Mouse (Mus musculus) megakaryocyte, embryonic 14.5 days (primary cell): ENCODE results near the gene Bpifa1. TPM values are rescaled to one million over a fixed set of nuclear protein-coding genes. Genes with fewer than 3 reads are reported as not detected.
"Not testable (repeated sequence)": the region's sequence is repeated elsewhere in the genome, so short reads cannot be mapped to it uniquely, and the experiment has no call there.

Source experiments
- H3K27me3 ChIP-seq: replicated peaks from 2 replicates; pipeline ENCODE3; 2012; ENCODE audit warnings: inconsistent platforms
- H3K36me3 ChIP-seq: replicated peaks from 2 replicates; pipeline ENCODE3; 2012; ENCODE audit warnings: low read length, inconsistent platforms, mixed read lengths
- H3K4me1 ChIP-seq: 2 replicates; pipeline ENCODE4 v1.6.1; 2012; ENCODE audit warnings: inconsistent platforms
- H3K4me3 ChIP-seq: replicated peaks from 2 replicates; pipeline ENCODE3; 2012; ENCODE audit warnings: moderate library complexity, mild to moderate bottlenecking, inconsistent platforms
- H3K9me3 ChIP-seq: 2 replicates; pipeline ENCODE4 v1.6.1; 2012; ENCODE audit warnings: inconsistent platforms
- FLI1 ChIP-seq: IDR thresholded peaks from 2 replicates; pipeline ENCODE4 v1.6.1; 2012; ENCODE audit warnings: low read length, inconsistent platforms, mixed read lengths
- GATA1 ChIP-seq: IDR thresholded peaks from 3 replicates; pipeline ENCODE4 v1.6.1; 2012; ENCODE audit warnings: mixed read lengths, low read length, inconsistent platforms, borderline replicate concordance
- polyA plus RNA-seq: library from polyadenylated mRNA; stranded (reverse); fragments of >175 nt; gene quantifications from 2 replicates; pipeline ENCODE4 v1.2.3, GENCODE M21; 2012; ENCODE audit warnings: low replicate concordance; ENCODE audit not compliant: insufficient read depth

Gene Bpifa1
- polyA plus RNA-seq, 1 experiment = not detected

- TF ChIP-seq GATA1 (no peak), FLI1 (no peak)
Measured at GRCm38 (mm10) chr2:154173313-154173712, 30.6 kb downstream of the Bpifa1 start.

GRCm38 (mm10) chr2:154181900-154182299, 39.2 kb downstream of the Bpifa1 start:
- not testable (repeated sequence) for H3K9me3 ChIP-seq

More at GRCm38 (mm10) chr2:154173313-154173712, 30.6 kb downstream of the Bpifa1 start:
- Histone ChIP-seq H3K27me3 (peaks cover 7% of the 10 kb centered on the region), H3K36me3 (no peaks in the 10 kb centered on the region), H3K4me1 (no peaks in the 10 kb centered on the region), H3K9me3 (no peaks in the 10 kb centered on the region), H3K4me3 (no peak overlapping the region)

GRCm38 (mm10) chr2:154183061-154183460, 40.4 kb downstream of the Bpifa1 start:
- not testable (repeated sequence) for H3K36me3 ChIP-seq, H3K9me3 ChIP-seq, H3K27me3 ChIP-seq, H3K4me1 ChIP-seq, H3K4me3 ChIP-seq

More at GRCm38 (mm10) chr2:154181900-154182299, 39.2 kb downstream of the Bpifa1 start:
- not testable (repeated sequence) for H3K36me3 ChIP-seq, H3K4me1 ChIP-seq, H3K27me3 ChIP-seq, H3K4me3 ChIP-seq

- no peaks in the 10 kb centered on the region for H3K9me3 ChIP-seq
- H3K27me3 ChIP-seq = peaks cover 8% of the 10 kb centered on the region
- H3K4me1 ChIP-seq = no peaks in the 10 kb centered on the region; the same call in 1 of the 2 replicates
- H3K36me3 ChIP-seq = no peaks in the 10 kb centered on the region
- H3K4me3 ChIP-seq = no peak overlapping the region
- no peak for TF ChIP-seq FLI1
- no peak for TF ChIP-seq GATA1
Measured at GRCm38 (mm10) chr2:154185319-154185718, 42.6 kb downstream of the Bpifa1 start.

GRCm38 (mm10) chr2:154185748-154186147, 43.1 kb downstream of the Bpifa1 start:
- no peak for TF ChIP-seq GATA1
- no peak for TF ChIP-seq FLI1
- Histone ChIP-seq H3K9me3 (no peaks in the 10 kb centered on the region), H3K36me3 (no peaks in the 10 kb centered on the region), H3K27me3 (peaks cover 10% of the 10 kb centered on the region), H3K4me3 (no peak overlapping the region), H3K4me1 (no peaks in the 10 kb centered on the region; the same call in 1 of the 2 replicates)

- H3K4me1 ChIP-seq = no peaks in the 10 kb centered on the region; the same call in 1 of the 2 replicates
- H3K27me3 ChIP-seq = peaks cover 10% of the 10 kb centered on the region
- H3K4me3 ChIP-seq = no peak overlapping the region
- H3K9me3 ChIP-seq = no peaks in the 10 kb centered on the region
- TF ChIP-seq GATA1 = no peak
- TF ChIP-seq FLI1 = no peak
- H3K36me3 ChIP-seq = no peaks in the 10 kb centered on the region
Measured at GRCm38 (mm10) chr2:154187468-154187867, 44.8 kb downstream of the Bpifa1 start.

GRCm38 (mm10) chr2:154189877-154190434, 47.3 kb downstream of the Bpifa1 start:
- H3K27me3 ChIP-seq = peaks cover 16% of the 10 kb centered on the region
- H3K4me1 ChIP-seq = no peaks in the 10 kb centered on the region; the same call in 1 of the 2 replicates
- TF ChIP-seq GATA1 (no peak), FLI1 (no peak)
- no peak overlapping the region for H3K4me3 ChIP-seq
- H3K9me3 ChIP-seq = no peaks in the 10 kb centered on the region
- H3K36me3 ChIP-seq = no peaks in the 10 kb centered on the region

- TF ChIP-seq GATA1 (no peak), FLI1 (no peak)
- Histone ChIP-seq H3K4me1 (no peaks in the 10 kb centered on the region; the same call in 1 of the 2 replicates), H3K4me3 (no peak within 1 kb of the TSS), H3K27me3 (peaks cover 22% of the 10 kb centered on the region), H3K9me3 (no peaks in the 10 kb centered on the region), H3K36me3 (no peaks in the 10 kb centered on the region)
Measured at GRCm38 (mm10) chr2:154190546-154191258, 48.0 kb downstream of the Bpifa1 start, which contains the start of gene Bpifb1. Gene Bpifb1 (plus strand): TSS chr2:154190818.

- H3K9me3 ChIP-seq = no peaks in the 10 kb centered on the region
- no peaks in the 10 kb centered on the region for H3K36me3 ChIP-seq
- TF ChIP-seq FLI1 (no peak), GATA1 (no peak)
- H3K4me1 ChIP-seq = no peaks in the 10 kb centered on the region; the same call in 1 of the 2 replicates
- peaks cover 23% of the 10 kb centered on the region for H3K27me3 ChIP-seq
- no peak overlapping the region for H3K4me3 ChIP-seq
Measured at GRCm38 (mm10) chr2:154192141-154192540, 49.5 kb downstream of the Bpifa1 start.

- H3K4me3 ChIP-seq = no peak overlapping the region
- no peaks in the 10 kb centered on the region for H3K36me3 ChIP-seq
- TF ChIP-seq FLI1 = no peak
- TF ChIP-seq GATA1 = no peak
- peaks cover 26% of the 10 kb centered on the region for H3K27me3 ChIP-seq
- H3K9me3 ChIP-seq = no peaks in the 10 kb centered on the region
- H3K4me1 ChIP-seq = no peaks in the 10 kb centered on the region
Measured at GRCm38 (mm10) chr2:154193071-154193470, 50.4 kb downstream of the Bpifa1 start.
